Mouse (Mus musculus): ENCODE results near the gene Tpst1. TPM values are rescaled to one million over a fixed set of nuclear protein-coding genes. Genes with fewer than 3 reads are reported as not detected.
"Not testable (repeated sequence)": the region's sequence is repeated elsewhere in the genome, so short reads cannot be mapped to it uniquely, and the experiment has no call there.

Tpst1 gene
- total and polyA plus RNA-seq, 3 experiments = 0.22 TPM; not detected in 2

- no peak overlapping the region for H3K4me3 ChIP-seq (ENCODE audit: low read depth, low read length)
- H3K4me1 ChIP-seq (ENCODE audit: insufficient read depth, low read depth, low read length) = peaks cover 37% of the 10 kb centered on the region
- H3K9me3 ChIP-seq (replicated peaks) = no peaks in the 10 kb centered on the region
- peaks cover 54% of the 10 kb centered on the region for H3K36me3 ChIP-seq (replicated peaks)
- DNase-seq (ENCODE audit: low spot score) (no peak), ATAC-seq (ENCODE audit: extremely low read depth, insufficient number of reproducible peaks, low FRiP score, poor library complexity, severe bottlenecking) (no peak)
- no peaks in the 10 kb centered on the region for H3K27me3 ChIP-seq (ENCODE audit: insufficient read depth, low read length)
- TF ChIP-seq TAL1 (conservative IDR thresholded peaks at IDR 0.05; ENCODE audit: low read depth, low read length) (no peak), POLR2AphosphoS5 (IDR thresholded peaks at IDR 0.05; ENCODE audit: insufficient replicate concordance, low read depth, low read length) (no peak), GATA2 (IDR thresholded peaks at IDR 0.05; ENCODE audit: borderline replicate concordance, low read depth, low read length) (no peak), CTCF (IDR thresholded peaks at IDR 0.05; ENCODE audit: low read depth, low read length) (no peak), GATA1 (IDR thresholded peaks at IDR 0.05; ENCODE audit: borderline replicate concordance, low read length) (no peak)
Measured at GRCm38 (mm10) chr5:130031410-130032390, 41.4 kb upstream of the Tpst1 start.

GRCm38 (mm10) chr5:130033869-130034268 lies 39.3 kb upstream of the Tpst1 start:
- ATAC-seq (ENCODE audit: extremely low read depth, insufficient number of reproducible peaks, low FRiP score, poor library complexity, severe bottlenecking) = no peak
- Histone ChIP-seq H3K9me3 (replicated peaks) (no peaks in the 10 kb centered on the region), H3K36me3 (replicated peaks) (peaks cover 71% of the 10 kb centered on the region)

GRCm38 (mm10) chr5:130036300-130036699 lies 36.8 kb upstream of the Tpst1 start:
- not testable (repeated sequence) for H3K27me3 ChIP-seq (ENCODE audit: insufficient read depth, low read length); ATAC-seq (ENCODE audit: extremely low read depth, insufficient number of reproducible peaks, low FRiP score, poor library complexity, severe bottlenecking); H3K9me3 ChIP-seq (replicated peaks); DNase-seq (ENCODE audit: low spot score); H3K4me3 ChIP-seq (ENCODE audit: low read depth, low read length)
- Histone ChIP-seq H3K36me3 (replicated peaks) (peaks cover 81% of the 10 kb centered on the region), H3K4me1 (ENCODE audit: insufficient read depth, low read depth, low read length) (peaks cover 23% of the 10 kb centered on the region)

More at GRCm38 (mm10) chr5:130033869-130034268, 39.3 kb upstream of the Tpst1 start:
- Histone ChIP-seq H3K4me3 (ENCODE audit: low read depth, low read length) (no peak overlapping the region), H3K27me3 (ENCODE audit: insufficient read depth, low read length) (no peaks in the 10 kb centered on the region), H3K4me1 (ENCODE audit: insufficient read depth, low read depth, low read length) (peaks cover 31% of the 10 kb centered on the region)
- no peak for DNase-seq (ENCODE audit: low spot score)
- TF ChIP-seq GATA2 (IDR thresholded peaks at IDR 0.05; ENCODE audit: borderline replicate concordance, low read depth, low read length) (no peak), CTCF (IDR thresholded peaks at IDR 0.05; ENCODE audit: low read depth, low read length) (no peak), GATA1 (IDR thresholded peaks at IDR 0.05; ENCODE audit: borderline replicate concordance, low read length) (no peak), POLR2AphosphoS5 (IDR thresholded peaks at IDR 0.05; ENCODE audit: insufficient replicate concordance, low read depth, low read length) (no peak), TAL1 (conservative IDR thresholded peaks at IDR 0.05; ENCODE audit: low read depth, low read length) (no peak)

- DNase-seq (ENCODE audit: low spot score) (peak; percentile 37), ATAC-seq (ENCODE audit: extremely low read depth, insufficient number of reproducible peaks, low FRiP score, poor library complexity, severe bottlenecking) (no peak)
- Histone ChIP-seq H3K36me3 (replicated peaks) (peaks cover 83% of the 10 kb centered on the region), H3K27me3 (ENCODE audit: insufficient read depth, low read length) (no peaks in the 10 kb centered on the region), H3K9me3 (replicated peaks) (no peaks in the 10 kb centered on the region), H3K4me1 (ENCODE audit: insufficient read depth, low read depth, low read length) (peaks cover 11% of the 10 kb centered on the region), H3K4me3 (ENCODE audit: low read depth, low read length) (no peak overlapping the region)
- TF ChIP-seq TAL1 (conservative IDR thresholded peaks at IDR 0.05; ENCODE audit: low read depth, low read length) (no peak), CTCF (IDR thresholded peaks at IDR 0.05; ENCODE audit: low read depth, low read length) (no peak; the same call in 1 of the 2 replicates), GATA1 (IDR thresholded peaks at IDR 0.05; ENCODE audit: borderline replicate concordance, low read length) (no peak), GATA2 (IDR thresholded peaks at IDR 0.05; ENCODE audit: borderline replicate concordance, low read depth, low read length) (no peak), POLR2AphosphoS5 (IDR thresholded peaks at IDR 0.05; ENCODE audit: insufficient replicate concordance, low read depth, low read length) (no peak)
Measured at GRCm38 (mm10) chr5:130037752-130038455, 35.2 kb upstream of the Tpst1 start.

DNA sequence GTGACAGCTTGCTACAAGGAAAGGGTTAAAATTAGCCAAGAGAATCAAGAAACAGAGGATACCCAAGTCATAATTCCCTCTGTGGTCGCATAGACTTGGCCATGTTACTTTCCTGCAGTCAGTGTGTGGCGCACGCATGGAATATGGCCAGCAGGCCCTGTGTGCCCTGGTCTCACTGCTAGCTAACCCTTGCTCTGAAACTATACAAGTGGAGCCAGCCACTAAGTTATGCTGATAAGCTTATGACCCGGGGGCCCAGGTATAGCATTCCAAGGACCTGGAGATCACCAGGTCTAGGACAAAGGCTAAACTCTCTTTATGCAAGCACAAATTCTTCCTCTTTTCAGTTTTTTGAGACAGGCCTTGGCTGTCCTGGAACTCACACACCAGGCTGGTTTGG lies 32.3 kb upstream of the Tpst1 start:
- Histone ChIP-seq H3K4me1 (ENCODE audit: insufficient read depth, low read depth, low read length) (peaks cover 5% of the 10 kb centered on the region), H3K9me3 (replicated peaks) (no peaks in the 10 kb centered on the region), H3K27me3 (ENCODE audit: insufficient read depth, low read length) (no peaks in the 10 kb centered on the region), H3K4me3 (ENCODE audit: low read depth, low read length) (no peak overlapping the region), H3K36me3 (replicated peaks) (peaks cover 86% of the 10 kb centered on the region)
- ATAC-seq (ENCODE audit: extremely low read depth, insufficient number of reproducible peaks, low FRiP score, poor library complexity, severe bottlenecking) (no peak), DNase-seq (ENCODE audit: low spot score) (no peak)
- no peak for TF ChIP-seq CTCF (IDR thresholded peaks at IDR 0.05; ENCODE audit: low read depth, low read length)
- no peak for TF ChIP-seq POLR2AphosphoS5 (IDR thresholded peaks at IDR 0.05; ENCODE audit: insufficient replicate concordance, low read depth, low read length)
- no peak for TF ChIP-seq GATA1 (IDR thresholded peaks at IDR 0.05; ENCODE audit: borderline replicate concordance, low read length)
- TF ChIP-seq TAL1 (conservative IDR thresholded peaks at IDR 0.05; ENCODE audit: low read depth, low read length) = no peak
- no peak for TF ChIP-seq GATA2 (IDR thresholded peaks at IDR 0.05; ENCODE audit: borderline replicate concordance, low read depth, low read length)

- Histone ChIP-seq H3K36me3 (replicated peaks) (peaks cover 87% of the 10 kb centered on the region), H3K4me3 (ENCODE audit: low read depth, low read length) (no peak overlapping the region), H3K4me1 (ENCODE audit: insufficient read depth, low read depth, low read length) (peaks cover 5% of the 10 kb centered on the region), H3K9me3 (replicated peaks) (no peaks in the 10 kb centered on the region), H3K27me3 (ENCODE audit: insufficient read depth, low read length) (no peaks in the 10 kb centered on the region)
- DNase-seq (ENCODE audit: low spot score) (no peak), ATAC-seq (ENCODE audit: extremely low read depth, insufficient number of reproducible peaks, low FRiP score, poor library complexity, severe bottlenecking) (no peak)
- TF ChIP-seq GATA2 (IDR thresholded peaks at IDR 0.05; ENCODE audit: borderline replicate concordance, low read depth, low read length) = no peak
- no peak for TF ChIP-seq CTCF (IDR thresholded peaks at IDR 0.05; ENCODE audit: low read depth, low read length)
- no peak for TF ChIP-seq POLR2AphosphoS5 (IDR thresholded peaks at IDR 0.05; ENCODE audit: insufficient replicate concordance, low read depth, low read length)
- TF ChIP-seq GATA1 (IDR thresholded peaks at IDR 0.05; ENCODE audit: borderline replicate concordance, low read length) = no peak
- no peak for TF ChIP-seq TAL1 (conservative IDR thresholded peaks at IDR 0.05; ENCODE audit: low read depth, low read length)
Measured at GRCm38 (mm10) chr5:130041262-130041661, 31.9 kb upstream of the Tpst1 start.

Measured in G1E (cell line).